Mouse (Mus musculus): ENCODE data around the gene Ftsj3.

GRCm38 (mm10) chr11:106264988-106265387, 9.1 kb upstream of the Ftsj3 start:
- TF ChIP-seq GATA1 (IDR thresholded peaks at IDR 0.05; ENCODE audit: low read length) (no peak), TAL1 (IDR thresholded peaks at IDR 0.05; ENCODE audit: low read length) (no peak)

All from erythroblast, embryonic 14.5 days (primary cell).